Mouse (Mus musculus): Measurements from ENCODE around the gene Chst8.

Gene Chst8

GRCm38 (mm10) chr7:34799950-34800511 is 12.5 kb downstream of the Chst8 start:
- DNase-seq (ENCODE audit: low spot score in 2 of 2) = no peak

DNA sequence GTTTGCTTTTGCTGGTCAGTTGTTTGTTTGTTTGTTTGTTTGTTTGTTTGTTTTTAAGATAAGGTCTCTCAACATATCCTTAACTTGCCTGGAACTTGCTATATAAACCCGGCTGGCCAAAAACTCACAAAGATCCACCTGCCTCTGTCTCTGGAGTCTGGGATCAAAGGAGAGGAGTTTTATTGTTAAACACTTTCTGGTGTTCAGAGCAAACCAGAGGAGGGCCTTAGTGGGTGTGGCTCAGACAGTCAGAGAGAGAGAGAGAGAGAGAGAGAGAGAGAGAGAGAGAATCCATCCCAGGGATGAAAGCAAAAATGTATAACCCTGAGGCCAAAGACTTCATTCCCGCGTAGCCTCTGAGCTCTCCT is 13.1 kb downstream of the Chst8 start:
- DNase-seq (ENCODE audit: low spot score in 2 of 2) = no peak

DNA sequence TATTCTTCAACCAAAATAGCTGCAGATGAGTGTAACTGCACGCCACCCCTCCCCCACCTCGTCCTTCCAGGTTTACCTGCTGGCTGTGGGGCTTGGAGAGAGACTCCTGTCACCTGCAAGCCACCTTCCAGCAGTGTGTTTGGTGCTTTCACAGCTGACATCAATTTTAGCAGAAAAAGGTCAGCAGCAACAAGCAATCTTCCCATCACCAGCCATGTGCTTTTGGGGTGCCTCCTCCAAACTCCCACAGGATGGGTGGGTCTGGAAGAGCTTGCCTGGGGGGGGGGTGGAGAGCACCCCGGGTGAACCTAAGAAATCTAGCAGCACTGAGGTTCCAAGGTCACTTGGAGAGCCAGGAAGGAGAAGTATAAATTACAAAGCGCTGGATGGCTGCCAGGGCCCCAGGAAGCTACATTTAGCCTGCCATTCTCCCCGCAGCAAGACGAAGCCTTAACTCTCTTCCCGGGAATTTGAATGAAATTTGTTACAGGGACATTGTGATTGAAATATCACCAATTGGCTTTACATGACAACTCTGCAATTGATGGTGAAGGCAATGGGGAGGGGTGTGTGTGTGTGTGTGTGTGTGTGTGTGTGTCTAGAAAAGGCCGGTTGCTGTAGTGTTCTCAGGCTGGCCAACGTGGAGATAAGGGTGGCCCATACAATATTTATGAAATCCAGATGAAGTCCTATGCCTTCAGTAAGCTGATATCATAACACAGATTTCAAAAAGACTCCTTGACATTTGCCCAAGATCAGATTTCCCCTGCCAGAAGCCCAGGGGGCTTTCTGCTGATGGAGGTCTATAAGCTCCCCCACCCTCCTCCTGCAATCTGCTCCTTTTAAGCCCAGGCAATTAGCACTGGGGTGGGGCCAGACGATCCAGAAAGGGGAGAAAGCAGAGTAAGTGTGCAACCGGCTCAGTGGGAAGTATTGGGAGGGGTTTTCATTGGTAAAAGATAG is 13.8 kb downstream of the Chst8 start:
- no peak for DNase-seq (ENCODE audit: low spot score in 2 of 2)

- no peak for DNase-seq (ENCODE audit: low spot score in 2 of 2)
These were observed 14.5 kb downstream of the Chst8 start for GRCm38 (mm10) chr7:34798039-34798438.

DNA sequence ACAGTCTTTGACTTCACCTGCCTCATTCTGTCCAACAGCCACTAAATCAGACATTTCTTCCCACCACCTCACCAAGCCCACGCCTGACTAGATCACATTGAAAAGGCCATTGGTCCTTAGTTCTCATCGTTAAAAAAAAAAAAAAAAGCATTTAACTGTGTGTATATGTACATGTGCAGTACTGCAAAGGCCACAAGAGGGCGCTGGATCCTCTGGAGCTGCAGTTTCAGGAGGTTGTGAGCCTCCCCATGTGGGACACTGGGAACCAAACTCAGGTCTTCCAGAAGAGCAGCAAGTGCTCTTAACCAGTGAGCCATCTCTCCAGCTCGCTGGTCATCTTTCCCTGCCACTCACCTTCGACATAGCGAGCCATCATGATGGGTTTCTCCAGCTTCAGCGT is 22.1 kb downstream of the Chst8 start:
- no peak for DNase-seq (ENCODE audit: low spot score in 2 of 2)

DNA sequence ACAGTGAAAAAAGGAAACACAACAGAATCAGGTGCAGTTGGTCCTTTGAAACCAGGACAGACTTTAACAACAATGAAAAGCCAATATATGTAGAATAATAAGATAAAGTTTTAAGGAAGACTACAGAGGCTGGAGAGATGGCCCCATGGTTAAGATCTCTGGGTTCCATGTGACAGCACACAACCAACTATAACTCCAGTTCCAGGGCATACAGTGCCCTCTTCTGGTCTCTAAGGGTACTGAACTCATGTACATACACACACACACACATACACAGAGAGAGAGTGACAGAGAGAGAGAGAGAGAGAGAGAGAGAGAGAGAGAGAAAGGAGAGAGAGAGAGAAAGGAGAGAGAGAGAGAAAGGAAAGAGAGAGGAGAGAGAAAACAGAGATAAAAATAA is 25.3 kb downstream of the Chst8 start:
- no peak for DNase-seq (ENCODE audit: low spot score in 2 of 2)

- no peak for DNase-seq (ENCODE audit: low spot score in 2 of 2)
These were observed 27.5 kb downstream of the Chst8 start for GRCm38 (mm10) chr7:34785052-34785451.

- DNase-seq (ENCODE audit: low spot score in 2 of 2) = no peak
These were observed 28.0 kb downstream of the Chst8 start for GRCm38 (mm10) chr7:34784469-34784868.

DNA sequence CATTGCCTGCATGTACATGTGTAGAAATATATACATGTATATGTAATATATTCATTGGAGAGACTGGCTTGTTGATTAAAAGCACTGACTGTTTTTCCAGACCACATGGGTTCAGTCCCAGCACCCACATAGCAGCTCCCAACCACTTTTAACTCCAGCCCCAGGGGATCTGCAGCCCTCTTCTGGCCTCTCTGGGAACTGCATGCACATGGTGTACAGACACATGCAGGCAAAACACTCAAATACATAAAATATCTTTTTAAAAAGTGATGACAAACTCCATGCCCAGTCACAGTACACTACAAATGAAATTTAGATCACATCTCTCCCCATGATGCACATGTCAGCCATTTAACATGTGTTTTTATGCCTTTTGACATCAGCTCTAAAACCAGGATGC is 30.5 kb downstream of the Chst8 start:
- no peak for DNase-seq (ENCODE audit: low spot score in 2 of 2)

GRCm38 (mm10) chr7:34781217-34781616 is 31.3 kb downstream of the Chst8 start:
- DNase-seq (ENCODE audit: low spot score in 2 of 2) = no peak

DNA sequence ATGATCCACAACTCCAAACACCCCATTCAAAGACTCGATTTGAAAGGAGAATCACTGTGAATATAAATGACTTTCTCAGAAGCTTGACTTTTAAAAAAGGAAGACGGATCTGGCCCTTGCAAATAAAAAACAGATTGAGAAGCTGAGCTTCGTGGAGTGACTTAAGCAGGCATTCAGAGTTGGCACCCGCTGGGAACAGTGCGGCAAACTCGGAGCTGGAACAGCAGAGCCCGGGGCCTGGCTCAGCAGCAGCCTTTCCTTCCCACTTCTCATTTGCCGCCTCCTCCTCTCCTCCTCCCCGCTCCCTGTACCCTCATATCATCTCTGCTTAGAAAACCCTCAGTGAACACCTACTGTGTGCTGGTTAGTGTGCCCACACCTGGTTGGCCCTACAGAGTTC is 34.1 kb downstream of the Chst8 start:
- DNase-seq (ENCODE audit: low spot score in 2 of 2) = no peak

DNA sequence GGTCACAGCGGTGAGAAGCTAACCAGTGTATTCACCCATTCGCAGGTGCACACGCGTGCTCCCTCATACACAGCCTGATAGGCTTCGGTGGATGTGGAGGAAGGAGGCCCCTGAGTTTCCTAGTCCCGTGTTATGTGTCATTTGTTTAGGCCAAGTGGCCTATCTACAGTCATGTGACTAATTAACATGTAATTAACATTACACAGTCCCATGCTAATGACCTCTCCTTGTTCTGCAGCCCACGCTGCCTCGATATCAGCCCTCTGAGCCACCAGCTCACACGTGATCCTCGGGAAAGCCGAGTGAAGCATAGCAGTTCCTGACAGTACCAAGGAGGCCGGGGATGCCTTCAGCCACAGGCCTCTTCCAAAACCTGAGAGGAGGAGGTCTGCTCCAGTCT is 36.9 kb downstream of the Chst8 start:
- no peak for DNase-seq (ENCODE audit: low spot score in 2 of 2)

DNA sequence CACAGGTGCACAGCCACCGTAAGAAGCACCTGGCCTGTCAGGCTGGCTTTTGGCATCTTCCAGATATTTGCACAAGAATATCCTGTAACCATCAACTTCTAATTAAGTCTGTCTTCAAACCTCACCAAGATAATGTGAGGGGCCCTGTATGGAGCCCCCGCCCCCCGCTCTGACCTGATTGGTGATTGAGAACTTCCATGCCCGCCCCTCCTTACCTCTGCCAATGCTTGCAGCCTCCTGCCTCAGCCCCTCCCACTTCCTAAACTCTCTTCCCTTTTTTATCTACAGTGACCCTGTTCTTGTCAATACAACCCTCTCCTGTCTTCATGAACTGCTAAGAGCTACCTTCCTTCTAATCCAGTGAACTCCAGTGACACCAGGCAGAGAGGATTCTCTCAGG is 37.6 kb downstream of the Chst8 start:
- no peak for DNase-seq (ENCODE audit: low spot score in 2 of 2)

GRCm38 (mm10) chr7:34774020-34774419 is 38.5 kb downstream of the Chst8 start:
- DNase-seq (ENCODE audit: low spot score in 2 of 2) = no peak

- DNase-seq (ENCODE audit: low spot score in 2 of 2) = no peak
These were observed 39.2 kb downstream of the Chst8 start for GRCm38 (mm10) chr7:34773309-34773708.

GRCm38 (mm10) chr7:34769531-34769930 is 43.0 kb downstream of the Chst8 start:
- no peak for DNase-seq (ENCODE audit: low spot score in 2 of 2)

GRCm38 (mm10) chr7:34764250-34765148 is 48.0 kb downstream of the Chst8 start:
- no peak for DNase-seq (ENCODE audit: low spot score in 2 of 2)

GRCm38 (mm10) chr7:34759378-34759822 is 53.1 kb downstream of the Chst8 start:
- DNase-seq (ENCODE audit: low spot score in 2 of 2) = no peak

- no peak for DNase-seq (ENCODE audit: low spot score in 2 of 2)
These were observed 53.8 kb downstream of the Chst8 start for GRCm38 (mm10) chr7:34758721-34759120.

DNA sequence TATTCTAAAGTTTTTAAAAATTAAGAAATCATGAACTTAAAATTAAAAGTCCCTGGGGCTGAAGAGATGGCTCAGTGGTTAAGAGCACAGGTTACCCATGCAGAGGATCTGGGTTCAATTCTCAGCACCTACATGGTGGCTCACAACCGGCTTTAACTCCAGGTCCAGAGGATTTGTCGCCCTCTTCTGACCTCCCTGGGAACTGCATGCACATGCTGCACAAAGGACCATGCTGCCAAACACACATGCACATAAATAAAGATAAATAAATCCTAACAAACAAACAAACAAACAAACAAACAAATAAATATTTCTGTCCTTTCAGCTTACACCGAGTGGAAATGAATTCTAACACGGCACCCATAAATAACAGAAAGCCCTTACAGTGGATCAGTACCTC is 55.0 kb downstream of the Chst8 start:
- no peak for DNase-seq (ENCODE audit: low spot score in 2 of 2)

DNA sequence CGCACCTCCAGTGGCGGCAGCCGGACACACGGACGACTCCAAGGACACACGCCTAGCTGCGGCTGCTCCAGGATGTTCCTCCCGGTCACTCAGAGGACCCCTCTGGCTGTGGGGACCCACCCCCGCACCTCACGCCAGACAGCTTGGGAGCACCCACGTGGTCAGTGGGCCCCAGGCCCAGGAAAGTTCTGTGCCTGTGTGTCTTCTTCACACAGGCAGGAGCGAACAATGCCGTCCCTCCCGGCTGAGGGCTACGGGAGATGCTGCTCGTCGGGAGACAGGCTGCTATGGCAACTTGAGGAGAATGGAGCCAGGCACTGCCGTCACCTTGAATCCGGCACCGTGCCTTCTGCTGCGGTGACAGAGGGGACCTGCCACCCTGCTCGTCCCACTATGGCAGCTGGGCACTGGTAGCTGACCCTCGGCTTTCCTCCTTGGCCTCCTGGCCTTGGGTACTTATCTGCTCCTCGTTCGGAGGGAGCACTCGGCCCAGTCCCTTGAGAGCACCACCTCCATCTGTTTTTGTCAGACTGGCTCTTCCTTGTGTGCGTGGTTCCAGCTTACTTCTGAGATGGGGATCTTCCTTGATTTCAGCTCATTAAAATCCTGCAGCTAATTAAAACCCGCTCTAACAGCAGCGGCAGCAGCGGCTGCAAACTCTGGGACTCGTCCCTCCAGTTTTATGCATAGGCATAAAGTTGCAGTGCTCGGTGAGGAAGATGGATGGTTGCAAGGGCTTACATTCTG is 59.2 kb downstream of the Chst8 start:
- DNase-seq (ENCODE audit: low spot score in 2 of 2) = no peak

Data from spleen, postnatal 10 days (tissue).